Mouse (Mus musculus): Measurements from ENCODE around the gene Pax5.
"Not testable (repeated sequence)": the region's sequence is repeated elsewhere in the genome, so short reads cannot be mapped to it uniquely, and the experiment has no call there.

The Pax5 gene

GRCm38 (mm10) chr4:44709740-44710700 lies at the start of gene Pax5:
Gene Pax5, minus strand, starts transcription at chr4:44710487.
- DNase-seq (ENCODE audit: low spot score), result no peak

- DNase-seq (ENCODE audit: low spot score), result not testable (repeated sequence)
These were observed 46.8 kb upstream of the Pax5 start for GRCm38 (mm10) chr4:44757131-44757530.

DNA sequence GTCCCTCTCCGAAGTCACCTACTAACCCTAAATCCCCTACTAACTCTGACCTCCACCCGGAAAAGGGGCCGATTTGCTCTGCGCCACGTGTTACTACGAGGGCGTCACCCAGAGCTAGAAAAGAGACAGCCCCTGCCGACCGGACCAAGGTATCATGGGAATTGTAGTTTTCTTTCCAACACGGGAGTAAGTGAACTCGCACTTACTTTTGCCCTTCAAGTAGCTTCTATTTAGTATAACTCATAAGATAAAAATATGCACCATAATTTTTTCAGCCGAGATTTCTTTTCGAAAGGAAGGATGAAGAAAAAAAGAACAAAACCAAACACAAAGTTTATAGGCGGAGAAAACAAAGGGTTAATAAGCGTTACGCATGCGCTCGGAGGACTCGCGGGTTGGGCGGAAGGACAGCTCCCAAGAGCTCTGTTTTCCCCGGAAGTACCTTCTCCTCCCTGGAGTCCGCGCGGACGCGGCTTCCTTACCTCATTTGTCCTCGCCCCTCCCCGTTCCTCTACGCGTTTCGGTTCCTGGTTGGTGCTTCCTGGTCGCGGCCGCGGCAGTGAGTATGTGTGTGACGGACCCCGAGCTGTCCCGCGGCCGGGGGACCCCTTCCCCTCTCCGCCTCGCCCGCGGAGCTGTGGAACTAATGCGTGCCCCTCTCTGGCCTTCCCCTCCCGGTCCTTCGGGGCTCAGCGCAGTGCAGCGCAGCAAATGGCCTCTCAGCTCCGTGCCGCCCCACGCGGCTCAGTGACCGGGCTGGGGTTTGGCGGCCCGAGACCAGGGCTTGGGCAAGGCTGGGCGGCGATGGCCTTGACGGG lies 46.1 kb upstream of the Pax5 start:
- peak; percentile 94 for DNase-seq (ENCODE audit: low spot score)

DNA sequence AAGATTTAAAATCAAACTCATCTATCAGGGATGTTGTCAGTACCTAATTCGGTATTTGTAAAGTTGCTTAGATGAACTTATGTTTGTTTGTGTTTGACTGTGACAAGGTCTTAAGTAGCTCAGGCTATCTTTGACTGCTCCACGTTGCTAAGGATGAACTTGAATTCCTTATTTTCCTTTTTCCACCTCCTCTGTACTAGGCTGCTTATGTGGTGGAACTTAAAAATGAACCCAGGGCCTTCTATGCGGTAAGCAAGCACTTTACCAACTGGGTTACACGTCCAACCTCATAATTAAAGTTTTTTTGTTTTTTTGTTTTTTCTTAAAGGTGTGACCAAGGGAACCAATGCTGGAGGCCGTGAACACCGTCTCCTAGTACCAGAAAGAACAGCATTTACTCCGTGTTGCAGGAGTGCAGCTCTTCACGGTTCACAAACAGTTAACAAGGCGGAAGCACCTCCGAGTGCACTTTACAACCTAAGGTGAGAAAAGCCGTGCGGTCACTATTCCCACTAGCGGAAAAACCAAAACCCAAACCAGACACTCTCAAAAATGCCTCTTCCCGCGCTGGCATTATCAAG lies 45.4 kb upstream of the Pax5 start, which contains the start of gene Zcchc7:
TSS of gene Zcchc7 (plus strand) at position 325 of the 581 bp plus-strand sequence.
- DNase-seq (ENCODE audit: low spot score), result no peak

DNA sequence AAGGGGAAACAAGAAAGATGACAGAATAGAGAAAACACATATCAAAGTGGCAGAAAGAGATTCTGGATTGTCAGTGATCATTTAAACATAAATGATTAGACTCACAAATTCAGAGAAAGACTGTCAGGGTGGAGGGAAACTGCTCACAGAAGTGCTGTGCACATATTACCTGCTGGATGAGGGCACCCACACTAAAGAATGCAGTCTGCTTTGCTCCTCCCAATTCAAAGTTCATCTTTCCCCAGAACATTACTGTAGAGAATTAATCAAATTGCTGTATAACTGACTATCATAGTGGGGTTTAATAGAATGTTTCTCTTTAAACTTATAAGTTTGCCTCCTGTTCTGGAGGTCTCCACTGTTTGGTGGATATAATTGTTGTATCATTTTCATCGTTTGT lies 30.2 kb upstream of the Pax5 start:
- no peak for DNase-seq (ENCODE audit: low spot score)

DNA sequence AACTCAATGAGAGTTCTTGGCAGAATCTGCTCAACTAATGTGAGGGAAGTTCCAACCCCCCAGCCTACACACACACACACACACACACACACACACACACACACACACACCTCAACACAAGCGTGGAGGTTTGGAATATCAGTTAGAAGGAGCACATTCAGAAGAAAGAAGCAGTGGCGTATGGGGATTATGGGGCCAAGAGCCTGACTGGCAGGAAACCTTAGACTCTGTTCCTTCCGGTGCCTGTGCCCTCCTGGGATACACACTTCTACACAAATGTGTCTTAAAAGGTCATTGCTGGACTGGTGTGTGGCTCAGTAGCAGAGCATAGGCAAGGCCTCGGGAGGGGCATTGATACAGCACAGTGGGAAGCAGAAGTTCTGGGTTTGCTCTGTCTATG lies 10.9 kb upstream of the Pax5 start:
- no peak for DNase-seq (ENCODE audit: low spot score)

GRCm38 (mm10) chr4:44720046-44720445 lies 9.8 kb upstream of the Pax5 start:
- DNase-seq (ENCODE audit: low spot score), result no peak

DNA sequence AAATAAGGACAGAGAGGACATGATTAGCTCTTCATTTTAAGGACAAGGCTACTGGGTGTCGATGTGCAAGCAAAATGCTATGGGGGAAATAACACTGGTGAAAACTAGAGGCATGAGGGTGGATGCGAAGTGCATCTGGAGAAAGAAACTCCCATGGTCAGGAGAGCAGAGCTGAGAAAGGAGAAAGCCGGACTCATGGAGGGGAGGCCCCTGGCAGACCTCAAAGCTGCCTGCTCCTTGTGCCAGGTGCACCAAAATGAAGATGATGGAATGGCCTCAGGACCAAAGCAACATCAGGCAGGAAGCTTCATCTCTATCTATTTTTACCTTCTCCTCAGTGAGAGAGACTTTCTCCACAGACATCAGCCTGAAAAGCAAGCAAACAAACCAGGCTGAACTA lies 7.4 kb upstream of the Pax5 start:
- DNase-seq (ENCODE audit: low spot score), result no peak

GRCm38 (mm10) chr4:44716391-44716790 lies 6.1 kb upstream of the Pax5 start:
- DNase-seq (ENCODE audit: low spot score), result no peak

DNA sequence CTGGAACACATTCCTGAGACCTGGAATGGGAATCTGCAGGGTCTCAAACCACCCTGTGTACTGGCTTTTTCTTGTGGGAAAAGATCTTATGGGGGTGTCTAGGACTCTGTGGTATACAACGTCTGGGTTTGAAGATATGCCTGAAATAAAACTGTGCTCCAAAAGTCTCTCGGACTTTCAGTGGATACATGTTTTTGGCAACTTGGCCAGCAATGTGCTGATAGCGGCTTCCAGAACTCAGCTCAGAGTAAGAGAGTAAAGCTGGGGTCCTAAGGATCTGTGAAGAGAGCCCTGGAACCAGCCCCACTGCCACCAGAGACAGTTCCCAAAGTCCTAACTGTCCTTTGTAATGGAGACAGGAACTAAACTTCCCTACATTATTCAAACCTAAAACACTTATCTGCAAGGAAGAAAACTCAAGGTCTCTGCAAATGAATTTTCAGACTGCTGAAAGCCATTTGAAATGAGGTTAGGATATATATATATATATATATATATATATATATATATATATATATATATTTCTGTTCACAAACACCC lies 5.4 kb upstream of the Pax5 start:
- DNase-seq (ENCODE audit: low spot score), result no peak

DNA sequence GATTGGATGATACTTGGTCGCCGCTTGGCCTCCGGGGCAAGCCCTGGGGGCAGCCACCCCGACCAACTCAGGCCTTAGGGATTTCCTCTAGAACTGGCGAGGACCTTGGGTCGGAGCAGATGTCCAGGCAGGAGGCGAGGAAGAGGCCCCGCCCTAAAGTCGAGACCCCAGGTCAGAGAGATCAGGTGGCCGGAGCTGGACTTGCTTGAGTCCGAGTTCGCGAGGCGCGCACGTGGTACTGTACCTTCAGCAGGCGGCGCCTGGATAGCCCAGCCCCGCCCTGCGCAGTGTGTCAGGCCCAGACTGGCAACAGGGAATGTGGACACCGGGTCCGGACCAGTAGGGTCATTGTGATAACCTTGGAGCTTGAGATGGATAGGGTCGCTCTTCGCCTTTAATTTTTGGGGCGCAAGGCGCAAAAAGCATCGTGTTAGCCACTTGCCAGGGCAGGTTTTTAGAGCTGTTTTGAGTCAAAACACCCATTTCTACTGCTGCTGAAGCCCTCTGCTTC lies 3.9 kb upstream of the Pax5 start:
- no peak for DNase-seq (ENCODE audit: low spot score)

DNA sequence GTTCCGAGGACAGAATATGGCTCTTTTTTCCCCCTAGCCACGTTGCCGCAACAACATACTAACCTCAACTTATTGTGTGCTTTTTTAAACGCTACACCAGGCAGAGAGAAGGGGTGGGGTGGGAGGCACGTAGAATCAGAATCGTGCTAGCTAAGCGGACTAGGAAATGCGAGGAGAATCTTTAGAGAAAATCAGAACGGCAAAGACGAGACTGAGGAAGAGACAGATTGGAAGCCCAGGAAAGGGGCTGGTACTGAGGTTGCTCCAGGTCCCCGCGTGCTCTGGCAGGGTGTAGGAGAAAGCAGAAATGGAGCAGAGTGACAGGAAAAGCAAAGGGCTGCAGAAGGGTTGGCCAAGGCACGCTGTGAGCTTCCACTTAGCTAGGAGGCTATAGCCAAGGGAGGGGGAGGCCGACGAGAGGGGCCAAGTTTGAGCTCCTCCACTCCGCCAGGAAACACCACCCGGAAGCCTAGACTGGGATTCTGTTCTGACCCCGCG lies 3.3 kb upstream of the Pax5 start:
- DNase-seq (ENCODE audit: low spot score), result no peak

DNA sequence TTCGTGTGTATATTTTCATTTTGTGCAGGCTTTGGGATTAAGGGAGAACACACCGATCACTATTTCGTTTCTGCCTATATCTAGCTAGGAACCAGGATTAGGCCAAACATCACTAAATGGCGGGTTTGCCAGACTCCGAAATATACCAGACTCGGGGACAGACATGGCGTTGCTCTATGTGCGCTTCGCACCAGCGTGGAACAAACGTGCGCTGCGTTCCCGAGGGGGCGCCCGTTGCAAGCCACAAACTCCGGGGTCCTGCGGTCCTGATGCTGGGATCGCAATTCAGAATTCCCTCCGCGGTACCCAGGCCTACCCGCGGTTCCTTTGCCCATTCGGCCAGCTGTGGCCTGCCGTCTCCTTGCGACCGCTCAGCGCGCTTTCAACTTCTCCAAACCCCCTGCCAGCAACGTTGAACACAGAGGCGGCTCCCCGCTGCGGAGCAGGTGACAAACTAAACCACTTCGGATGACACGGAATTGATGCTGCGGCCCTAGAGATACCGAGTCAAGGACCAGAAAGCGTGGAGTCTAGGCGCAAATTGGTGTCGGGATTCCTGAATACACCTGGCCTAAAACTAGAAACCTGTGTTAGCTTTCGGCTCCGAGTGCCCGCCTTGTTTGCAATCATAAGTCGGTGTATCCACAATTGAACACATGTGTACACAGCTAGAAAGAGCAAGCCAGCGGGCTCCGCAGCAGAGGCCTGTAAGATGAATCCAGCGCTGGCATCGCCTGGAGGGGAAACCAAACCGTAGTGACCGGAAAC lies 2.7 kb upstream of the Pax5 start:
- DNase-seq (ENCODE audit: low spot score), result no peak

GRCm38 (mm10) chr4:44712051-44712700 lies 1.9 kb upstream of the Pax5 start:
- no peak for DNase-seq (ENCODE audit: low spot score)

DNA sequence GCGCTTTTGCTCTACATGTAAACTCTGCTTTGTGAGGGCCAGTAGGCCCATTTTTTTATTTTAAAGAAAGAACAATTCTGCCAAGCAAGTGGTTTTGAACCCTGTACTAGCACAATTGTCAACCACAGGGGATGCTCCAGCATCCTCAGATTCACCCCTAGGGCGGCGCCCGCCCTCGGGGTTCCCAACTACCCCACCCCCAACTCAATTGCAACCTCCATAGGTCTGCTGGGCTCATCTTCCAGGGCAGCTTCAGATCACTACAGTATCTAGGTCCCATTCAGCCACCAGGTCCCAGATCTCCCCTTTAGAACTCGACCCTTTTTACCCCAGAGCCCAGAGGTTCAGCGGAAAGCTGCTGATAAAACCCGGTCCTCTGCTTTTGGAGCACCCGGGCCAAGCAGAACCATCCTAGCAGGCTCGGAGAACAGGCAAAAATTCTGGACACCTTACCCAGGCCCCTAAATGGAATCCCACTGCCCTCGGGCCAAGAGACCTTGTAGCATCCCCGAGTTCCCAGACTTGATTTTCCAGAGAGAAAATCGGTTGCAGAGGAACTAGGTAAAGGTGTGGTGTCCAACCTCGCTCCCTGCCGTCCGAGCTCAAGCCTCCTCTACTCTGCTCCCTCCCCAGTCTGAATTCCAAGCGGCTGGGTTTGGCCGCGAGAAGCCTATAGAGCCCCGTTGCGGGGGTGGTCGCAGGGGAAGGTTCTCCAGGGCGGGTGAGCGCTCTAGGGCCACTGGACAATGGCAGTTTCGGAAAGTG lies 1.0 kb upstream of the Pax5 start:
- DNase-seq (ENCODE audit: low spot score), result no peak

DNA sequence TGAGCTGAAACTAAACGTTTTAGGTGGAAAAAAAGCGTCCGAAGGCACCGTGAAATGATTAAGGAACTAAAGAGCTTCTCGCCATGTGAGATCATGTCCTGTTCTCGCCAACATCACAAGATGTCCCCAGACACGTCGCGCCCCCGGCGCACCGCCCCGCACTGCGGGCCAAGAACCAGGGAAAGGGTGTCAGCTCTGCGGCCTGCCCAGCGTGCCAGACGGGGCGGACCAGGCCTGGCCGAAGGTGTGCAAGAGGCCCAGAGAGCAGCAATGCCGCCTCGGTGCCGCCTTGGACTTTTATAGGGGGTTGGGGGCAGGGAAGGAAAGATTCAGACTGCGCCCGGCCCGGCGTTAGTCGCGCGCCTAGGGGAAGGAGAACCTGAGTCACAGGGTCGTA lies 412 bp upstream of the Pax5 start:
- no peak for DNase-seq (ENCODE audit: low spot score)

DNA sequence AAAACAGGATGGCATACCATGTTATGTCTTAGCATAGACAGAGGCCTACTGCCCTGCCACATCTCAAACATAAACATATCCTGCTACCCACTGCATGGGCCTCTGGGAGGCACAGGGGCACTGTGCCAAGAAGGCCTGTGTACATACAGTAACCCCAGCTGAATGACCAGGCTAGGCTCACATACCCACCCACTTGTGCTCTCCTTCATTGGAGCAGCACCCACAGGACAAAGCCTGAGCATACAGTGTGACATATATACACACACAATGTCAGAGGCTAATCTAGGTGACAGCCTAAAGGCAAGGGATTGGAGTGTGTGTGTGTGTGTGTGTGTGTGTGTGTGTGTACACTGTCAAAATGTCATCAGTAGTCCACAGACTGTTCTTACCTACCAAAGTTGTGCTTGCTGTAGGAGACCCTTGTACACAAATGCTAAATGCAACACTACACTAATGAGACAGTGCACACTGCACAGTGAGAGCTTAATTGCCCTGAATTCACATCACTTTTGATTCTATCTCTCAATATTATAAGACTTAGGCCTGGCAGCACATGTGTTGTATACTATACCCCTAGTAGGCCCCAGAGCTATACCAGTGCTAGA lies 1.1 kb downstream of the Pax5 start:
- DNase-seq (ENCODE audit: low spot score), result no peak

DNA sequence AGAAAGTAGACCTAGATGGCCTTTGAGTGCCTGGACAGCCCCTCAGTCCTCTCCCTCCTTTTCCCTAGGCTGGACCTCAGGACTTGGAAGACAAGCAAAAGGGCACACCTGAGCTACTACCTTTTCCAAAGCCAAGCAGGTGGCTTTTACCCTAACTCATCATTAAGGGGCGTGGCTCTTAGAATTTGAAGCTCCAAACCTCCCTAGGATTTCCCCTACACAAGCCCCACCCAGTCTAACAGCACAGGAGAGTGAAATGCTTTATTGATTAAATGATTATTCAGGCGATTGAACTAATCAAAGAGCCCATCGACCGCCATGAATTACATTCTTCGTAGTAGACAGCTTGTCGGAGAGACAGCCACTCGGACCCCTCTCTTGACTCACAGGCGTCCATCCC lies 2.0 kb downstream of the Pax5 start:
- no peak for DNase-seq (ENCODE audit: low spot score)

DNA sequence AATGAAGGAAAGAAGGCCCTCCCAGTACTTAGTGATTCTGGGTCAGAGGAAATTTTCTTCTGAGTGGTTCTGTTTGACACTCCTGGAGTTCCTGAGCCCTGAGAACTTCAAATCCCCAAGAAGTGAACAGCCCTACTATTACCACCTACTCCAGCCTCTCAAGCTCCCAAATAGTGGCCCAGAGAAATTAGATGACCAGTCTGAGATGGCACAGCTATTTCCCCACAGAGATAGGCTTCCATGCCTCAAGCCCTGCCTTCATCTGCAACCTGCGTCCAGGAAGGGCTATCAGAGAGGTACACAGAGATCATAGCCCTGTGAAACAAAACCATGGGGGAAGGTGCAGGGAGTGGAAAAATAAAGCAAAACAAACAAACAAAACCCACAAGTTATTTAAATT lies 3.4 kb downstream of the Pax5 start:
- no peak for DNase-seq (ENCODE audit: low spot score)

Data from layer of hippocampus, adult 11-12 months (tissue).